Mouse (Mus musculus): Measurements from ENCODE around the gene Pced1a.

- TF ChIP-seq CTCF (IDR thresholded peaks at IDR 0.05; ENCODE audit: low read depth, low read length) (no peak), POLR2A (IDR thresholded peaks at IDR 0.05; ENCODE audit: extremely low read depth, insufficient read depth, low read length) (no peak)
Observed at GRCm38 (mm10) chr2:130367386-130367785, 57.1 kb downstream of the Pced1a start.

Measured in liver, adult 2 months (tissue).